Mouse (Mus musculus) hematopoietic stem cell, adult 5-6 weeks (primary cell): ENCODE results near the gene Pxylp1. TPM values are rescaled to one million over a fixed set of nuclear protein-coding genes. Genes with fewer than 3 reads are reported as not detected.

ENCODE experiments used
- ATAC-seq, 2 experiments: fragments of 125-278 bp in 1 of 2; replicated peaks in 1 of 2; 2 replicates each; pipeline ENCODE4 v1.8.0; 2016 to 2017; ENCODE audit warnings: inconsistent platforms in 2 of 2, mild to moderate bottlenecking in 2 of 2, moderate number of reproducible peaks in 2 of 2, low read depth in 1 of 2, moderate TSS enrichment in 1 of 2; ENCODE audit not compliant: low FRiP score in 2 of 2, poor library complexity in 2 of 2, severe bottlenecking in 2 of 2, insufficient read depth in 1 of 2, low TSS enrichment in 1 of 2
- total RNA-seq: library from RNA; stranded (forward); fragments of 172-1452, 232-1000 nt; gene quantifications from 2 replicates; pipeline ENCODE4 v1.2.3, GENCODE M21; 2017

Pxylp1 gene
- total RNA-seq, 1 experiment from 2014 or later = 28.9 TPM

GRCm38 (mm10) chr9:96896690-96897089, 4.2 kb upstream of the Pxylp1 start:
- peak; percentile 67 to 68 for ATAC-seq

GRCm38 (mm10) chr9:96893582-96893981, 1.1 kb upstream of the Pxylp1 start:
- ATAC-seq = no peak

GRCm38 (mm10) chr9:96891341-96892330, 833 bp downstream of the Pxylp1 start:
- ATAC-seq = no peak; a peak in 1 of 4 replicates

- no peak for ATAC-seq
Measured at GRCm38 (mm10) chr9:96890756-96891155, 1.7 kb downstream of the Pxylp1 start.

- no peak for ATAC-seq
Measured at GRCm38 (mm10) chr9:96890266-96890665, 2.2 kb downstream of the Pxylp1 start.

GRCm38 (mm10) chr9:96889345-96890021, 3.0 kb downstream of the Pxylp1 start:
- ATAC-seq = peak; percentile 71 to 72

- peak; percentile 9 to 25; a peak in 1 of 4 replicates for ATAC-seq
Measured at GRCm38 (mm10) chr9:96888742-96889344, 3.6 kb downstream of the Pxylp1 start.

GRCm38 (mm10) chr9:96887954-96888353, 4.5 kb downstream of the Pxylp1 start:
- no peak for ATAC-seq

- no peak for ATAC-seq
Measured at GRCm38 (mm10) chr9:96887492-96887891, 5.0 kb downstream of the Pxylp1 start.

- ATAC-seq = no peak
Measured at GRCm38 (mm10) chr9:96885781-96886180, 6.7 kb downstream of the Pxylp1 start.

GRCm38 (mm10) chr9:96882496-96883265, 9.8 kb downstream of the Pxylp1 start:
- ATAC-seq = no peak

- no peak for ATAC-seq
Measured at GRCm38 (mm10) chr9:96881901-96882300, 10.6 kb downstream of the Pxylp1 start.

- no peak for ATAC-seq
Measured at GRCm38 (mm10) chr9:96879024-96879423, 13.4 kb downstream of the Pxylp1 start.

- no peak for ATAC-seq
Measured at GRCm38 (mm10) chr9:96878464-96878863, 14.0 kb downstream of the Pxylp1 start.

GRCm38 (mm10) chr9:96875704-96876103, 16.8 kb downstream of the Pxylp1 start:
- ATAC-seq = peak; percentile 27 to 73; a peak in 2 of 4 replicates

- no peak; a peak in 1 of 4 replicates for ATAC-seq
Measured at GRCm38 (mm10) chr9:96873082-96873481, 19.4 kb downstream of the Pxylp1 start.

GRCm38 (mm10) chr9:96870104-96870503, 22.4 kb downstream of the Pxylp1 start:
- ATAC-seq = peak in 1 of 2 experiments; percentile 46; a peak in 2 of 4 replicates
